Mouse (Mus musculus) myocyte (in vitro differentiated cells): Measurements from ENCODE around the gene Blm.

Experiments
- E2F4 ChIP-seq: IDR thresholded peaks from one replicate; pipeline ENCODE4 v1.6.1; 2011; ENCODE audit warnings: mild to moderate bottlenecking, control low read depth, moderate library complexity; ENCODE audit not compliant: insufficient read depth
- MYOD1 ChIP-seq, 3 experiments: IDR thresholded peaks; one replicate each; pipeline ENCODE4 v1.6.1; 2011; ENCODE audit warnings: control low read depth in 2 of 3, low read depth in 2 of 3, mild to moderate bottlenecking in 2 of 3, moderate library complexity in 1 of 3; ENCODE audit not compliant: insufficient read length in 2 of 3, control insufficient read depth in 1 of 3
- MYOG ChIP-seq, 3 experiments: IDR thresholded peaks; one replicate each; pipeline ENCODE4 v1.6.1; 2011; ENCODE audit warnings: control low read depth in 2 of 3, low read depth in 2 of 3, mild to moderate bottlenecking in 2 of 3; ENCODE audit not compliant: insufficient read length in 2 of 3, control insufficient read depth in 1 of 3, insufficient read depth in 1 of 3
- POLR2A ChIP-seq: IDR thresholded peaks from one replicate; pipeline ENCODE4 v1.6.1; 2011; ENCODE audit warnings: low read depth, mild to moderate bottlenecking, control low read depth, moderate library complexity; ENCODE audit not compliant: insufficient read length
- REST ChIP-seq: IDR thresholded peaks from one replicate; pipeline ENCODE4 v1.6.1; 2011; ENCODE audit warnings: mild to moderate bottlenecking, control low read depth, moderate library complexity; ENCODE audit not compliant: insufficient read depth, insufficient read length
- TCF12 ChIP-seq: IDR thresholded peaks from one replicate; pipeline ENCODE4 v1.6.1; 2011; ENCODE audit warnings: mild to moderate bottlenecking, control low read depth; ENCODE audit not compliant: poor library complexity, insufficient read depth, severe bottlenecking
- USF1 ChIP-seq: IDR thresholded peaks from one replicate; pipeline ENCODE4 v1.6.1; 2011; ENCODE audit warnings: low read depth, mild to moderate bottlenecking, control low read depth, moderate library complexity

- TF ChIP-seq MYOD1 (IDR thresholded peaks at IDR 0.05; ENCODE audit: control insufficient read depth in 1 of 3, insufficient read length in 2 of 3, low read depth in 2 of 3): no peak
- no peak for TF ChIP-seq POLR2A
- no peak for TF ChIP-seq USF1
- TF ChIP-seq REST: no peak
- no peak for TF ChIP-seq TCF12
- TF ChIP-seq E2F4: no peak
- TF ChIP-seq MYOG (IDR thresholded peaks at IDR 0.05; ENCODE audit: control insufficient read depth in 1 of 3, insufficient read depth in 1 of 3, insufficient read length in 2 of 3, low read depth in 2 of 3): no peak
Observed at GRCm38 (mm10) chr7:80445492-80445891, 89.4 kb downstream of the Blm start.
